Mouse (Mus musculus): ENCODE data around the gene Foxf1. TPM values are rescaled to one million over a fixed set of nuclear protein-coding genes. Genes with fewer than 3 reads are reported as not detected.

Gene Foxf1
- total RNA-seq (2023): not detected

DNA sequence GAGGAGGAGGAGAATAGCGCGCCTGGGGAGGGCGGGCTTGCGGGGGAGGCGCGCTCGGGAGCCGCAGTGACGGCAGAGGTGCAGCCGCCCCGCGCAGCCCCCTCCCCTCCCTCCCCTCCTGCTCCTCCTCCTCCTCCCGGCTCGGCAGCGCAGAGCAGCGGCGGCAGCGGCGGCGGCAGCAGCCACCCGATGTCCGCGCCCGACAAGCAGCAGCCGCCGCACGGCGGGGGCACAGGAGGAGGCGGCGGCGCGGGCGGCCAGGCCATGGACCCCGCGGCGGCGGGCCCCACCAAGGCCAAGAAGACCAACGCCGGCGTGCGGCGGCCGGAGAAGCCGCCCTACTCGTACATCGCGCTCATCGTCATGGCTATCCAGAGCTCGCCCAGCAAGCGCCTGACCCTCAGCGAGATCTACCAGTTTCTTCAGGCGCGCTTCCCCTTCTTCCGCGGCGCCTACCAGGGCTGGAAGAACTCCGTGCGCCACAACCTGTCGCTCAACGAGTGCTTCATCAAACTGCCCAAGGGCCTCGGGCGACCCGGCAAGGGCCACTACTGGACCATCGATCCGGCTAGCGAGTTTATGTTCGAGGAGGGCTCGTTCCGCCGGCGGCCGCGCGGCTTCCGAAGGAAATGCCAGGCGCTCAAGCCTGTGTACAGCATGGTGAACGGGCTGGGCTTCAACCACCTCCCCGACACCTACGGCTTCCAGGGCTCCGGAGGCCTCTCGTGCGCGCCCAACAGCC, at the start of gene Foxf1:
TSS of gene Foxf1 (plus strand) at position 177 of the 742 bp plus-strand sequence.

DNA sequence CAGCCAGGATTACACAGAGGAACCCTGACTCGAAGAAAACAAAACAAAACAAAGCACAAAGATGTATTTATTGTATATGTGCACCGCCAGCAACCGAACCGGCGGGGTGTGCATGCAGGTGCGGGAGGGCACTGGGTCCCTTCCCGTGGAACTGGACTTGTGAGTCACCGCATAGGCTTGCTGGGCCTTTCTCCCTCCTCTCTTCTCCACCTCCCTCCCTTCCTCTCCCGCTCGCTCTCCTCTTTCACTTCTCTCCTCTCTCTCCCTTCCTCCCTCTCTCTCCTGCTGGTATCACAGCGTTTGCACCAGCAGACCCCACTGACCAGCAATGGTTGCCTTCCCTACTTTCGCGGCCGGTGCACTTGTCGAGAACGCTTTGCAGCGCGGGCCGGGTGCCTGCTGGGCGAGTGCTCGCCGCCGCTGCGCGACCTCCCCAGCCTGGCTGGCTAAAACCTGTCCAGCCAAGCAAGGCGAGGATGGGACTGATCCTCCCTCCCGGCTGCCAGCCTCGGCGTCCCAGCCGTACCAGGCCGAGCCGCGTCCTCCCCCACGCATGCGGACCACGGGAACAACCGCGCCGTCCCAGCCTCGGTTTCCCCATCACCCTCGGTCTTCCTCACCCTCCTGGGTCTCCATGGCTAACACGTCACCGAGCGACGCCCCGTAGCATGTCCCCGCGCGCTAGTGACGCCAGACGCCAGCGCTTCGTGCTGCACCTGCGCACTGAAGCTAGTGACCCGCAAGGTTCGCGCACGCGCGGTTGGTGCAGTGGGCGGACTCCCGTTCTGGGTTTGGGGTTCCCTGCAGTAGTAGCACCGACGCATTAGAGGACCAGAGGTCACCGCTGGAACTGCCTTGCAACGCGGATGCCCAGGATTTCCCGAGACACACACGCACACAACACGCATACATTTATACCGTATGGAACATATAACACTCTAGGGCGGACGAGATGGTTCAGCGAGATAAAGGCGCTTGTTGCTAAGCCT, 23.8 kb downstream of the Foxf1 start, which contains the start of gene Mthfsd:
TSS of gene Mthfsd (minus strand) at position 725 of the 989 bp plus-strand sequence.

DNA sequence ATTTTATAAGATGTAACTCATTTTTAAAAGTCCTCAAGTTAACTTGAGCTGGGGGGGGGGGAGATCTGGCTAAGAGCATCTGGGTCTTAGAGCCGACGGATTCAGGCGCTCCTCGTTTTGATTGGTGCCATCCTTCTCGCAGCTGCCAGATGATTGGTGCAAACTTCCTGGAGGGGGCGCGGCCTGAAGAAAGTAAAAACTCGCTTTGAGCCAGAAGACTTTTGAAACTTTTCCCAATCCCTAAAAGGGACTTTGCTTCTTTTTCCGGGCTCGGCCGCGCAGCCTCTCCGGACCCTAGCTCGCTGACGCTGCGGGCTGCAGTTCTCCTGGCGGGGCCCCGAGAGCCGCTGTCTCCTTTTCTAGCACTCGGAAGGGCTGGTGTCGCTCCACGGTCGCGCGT, 31.8 kb downstream of the Foxf1 start, which contains the start of gene Foxc2:
TSS of gene Foxc2 (plus strand) at position 224 of the 400 bp plus-strand sequence.

DNA sequence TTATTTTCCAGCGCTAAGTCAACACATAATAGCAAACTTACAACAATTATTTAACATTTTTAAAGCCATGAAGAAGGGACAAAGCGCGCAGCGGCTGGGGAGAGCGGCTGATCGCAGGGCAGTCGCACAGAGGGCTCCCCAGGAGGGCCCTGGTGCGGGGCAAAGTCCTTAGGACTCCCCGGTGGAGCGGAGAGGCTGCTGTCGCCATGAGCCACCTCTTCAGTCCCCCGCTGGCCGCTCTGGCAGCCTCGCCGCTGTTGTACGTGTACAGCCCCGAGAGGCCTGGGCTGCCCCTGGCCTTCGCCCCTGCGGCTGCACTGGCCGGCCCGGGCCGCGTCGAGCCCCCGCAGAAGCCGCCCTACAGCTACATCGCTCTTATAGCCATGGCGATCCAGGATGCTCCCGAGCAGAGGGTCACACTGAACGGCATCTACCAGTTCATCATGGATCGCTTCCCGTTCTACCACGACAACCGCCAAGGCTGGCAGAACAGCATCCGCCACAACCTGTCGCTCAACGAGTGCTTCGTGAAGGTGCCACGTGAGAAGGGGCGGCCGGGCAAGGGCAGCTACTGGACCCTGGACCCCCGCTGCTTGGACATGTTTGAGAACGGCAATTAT, 43.7 kb downstream of the Foxf1 start, which contains the start of gene Foxl1:
TSS of gene Foxl1 (plus strand) at position 185 of the 620 bp plus-strand sequence.

Other genes starting within 250 kb of the Foxf1 start
- 10 to 100 TPM; 15.5 to 27.2 TPM for gene Mthfsd, start 24.0 kb downstream of the Foxf1 start, total RNA-seq (2023)
- not detected for gene Foxc2, start 31.8 kb downstream of the Foxf1 start, total RNA-seq (2023)
- not detected for gene Foxl1, start 43.6 kb downstream of the Foxf1 start, total RNA-seq (2023)